Mouse (Mus musculus): ENCODE results near the gene Ffar4.

Gene Ffar4

DNA sequence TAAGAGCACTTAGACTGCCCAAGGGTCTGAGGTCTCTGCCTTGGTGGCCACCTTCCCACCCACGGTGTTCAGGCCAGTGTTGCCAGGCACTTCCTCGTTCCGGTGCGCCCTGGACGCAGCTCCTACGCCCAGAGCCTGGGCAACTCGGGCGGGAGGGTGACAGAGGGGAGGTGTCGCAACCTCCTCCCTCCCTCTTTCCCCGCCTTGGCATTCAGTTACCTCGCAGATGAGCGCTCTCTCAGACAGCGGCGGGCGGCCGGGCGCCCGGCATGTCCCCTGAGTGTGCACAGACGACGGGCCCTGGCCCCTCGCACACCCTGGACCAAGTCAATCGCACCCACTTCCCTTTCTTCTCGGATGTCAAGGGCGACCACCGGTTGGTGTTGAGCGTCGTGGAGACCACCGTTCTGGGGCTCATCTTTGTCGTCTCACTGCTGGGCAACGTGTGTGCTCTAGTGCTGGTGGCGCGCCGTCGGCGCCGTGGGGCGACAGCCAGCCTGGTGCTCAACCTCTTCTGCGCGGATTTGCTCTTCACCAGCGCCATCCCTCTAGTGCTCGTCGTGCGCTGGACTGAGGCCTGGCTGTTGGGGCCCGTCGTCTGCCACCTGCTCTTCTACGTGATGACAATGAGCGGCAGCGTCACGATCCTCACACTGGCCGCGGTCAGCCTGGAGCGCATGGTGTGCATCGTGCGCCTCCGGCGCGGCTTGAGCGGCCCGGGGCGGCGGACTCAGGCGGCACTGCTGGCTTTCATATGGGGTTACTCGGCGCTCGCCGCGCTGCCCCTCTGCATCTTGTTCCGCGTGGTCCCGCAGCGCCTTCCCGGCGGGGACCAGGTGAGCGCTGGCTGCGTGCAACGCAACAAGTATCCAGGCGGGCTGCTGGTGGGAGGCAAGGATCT lies at the start of gene Ffar4:
TSS of gene Ffar4 (plus strand) at position 214 of the 901 bp plus-strand sequence.
- DNase-seq (ENCODE audit: low spot score) = no peak

DNA sequence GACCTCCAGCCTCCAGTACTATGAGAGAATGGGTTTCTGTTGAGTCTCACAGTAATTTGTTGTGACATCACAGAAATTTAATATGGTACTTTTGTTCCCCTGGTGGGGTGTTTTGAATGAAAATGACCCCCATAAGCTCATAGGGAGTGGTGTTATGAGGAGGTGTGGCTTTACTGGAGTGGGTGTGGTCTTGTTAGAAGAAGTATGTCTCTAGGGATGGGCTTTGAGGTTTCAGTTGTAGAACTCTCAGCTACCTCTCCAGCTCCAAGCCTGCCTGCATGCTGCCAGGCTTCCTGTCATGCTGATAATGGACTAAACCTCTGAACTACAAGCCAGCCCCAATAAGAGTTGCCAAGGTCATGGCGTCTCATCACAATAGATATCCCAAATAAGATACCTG lies 47.2 kb upstream of the Ffar4 start:
- DNase-seq (ENCODE audit: low spot score) = no peak

DNA sequence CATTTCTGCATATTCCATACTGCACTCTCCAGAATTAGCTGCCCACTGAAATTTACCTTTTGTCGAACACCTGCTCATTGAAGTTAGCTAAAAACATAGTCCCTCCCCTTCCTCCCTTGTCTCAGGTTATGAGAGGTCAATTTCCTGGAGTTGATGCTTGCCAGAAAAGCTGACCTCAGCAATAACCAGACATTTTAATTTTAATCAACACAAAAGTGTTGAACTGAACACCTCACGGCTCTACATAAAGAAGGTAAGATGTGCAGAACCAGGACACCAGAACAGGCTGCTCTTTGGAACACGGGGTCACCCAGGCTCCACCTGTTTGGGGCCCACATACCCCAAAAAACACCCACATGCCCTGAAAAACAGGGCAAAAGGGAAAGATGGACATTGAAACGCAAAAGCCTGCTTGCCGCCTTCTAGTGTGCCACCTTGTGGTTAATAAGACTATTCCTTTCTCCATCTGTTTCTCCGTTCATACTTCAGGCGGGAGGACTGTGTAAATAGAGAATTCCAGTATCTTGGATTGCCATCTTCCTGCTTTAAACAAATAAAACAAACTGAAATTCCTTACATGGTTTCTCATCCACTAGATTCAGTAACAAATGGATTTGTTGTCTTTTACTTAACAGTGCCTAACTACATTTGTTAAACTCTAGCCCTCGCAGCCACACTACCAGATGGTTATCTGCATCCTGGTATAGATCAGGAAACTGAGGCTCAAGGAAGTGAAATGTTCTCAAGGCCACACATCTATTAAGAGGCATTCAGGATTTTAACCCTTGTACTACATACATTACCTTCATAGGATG lies 43.4 kb upstream of the Ffar4 start:
- no peak for DNase-seq (ENCODE audit: low spot score)

DNA sequence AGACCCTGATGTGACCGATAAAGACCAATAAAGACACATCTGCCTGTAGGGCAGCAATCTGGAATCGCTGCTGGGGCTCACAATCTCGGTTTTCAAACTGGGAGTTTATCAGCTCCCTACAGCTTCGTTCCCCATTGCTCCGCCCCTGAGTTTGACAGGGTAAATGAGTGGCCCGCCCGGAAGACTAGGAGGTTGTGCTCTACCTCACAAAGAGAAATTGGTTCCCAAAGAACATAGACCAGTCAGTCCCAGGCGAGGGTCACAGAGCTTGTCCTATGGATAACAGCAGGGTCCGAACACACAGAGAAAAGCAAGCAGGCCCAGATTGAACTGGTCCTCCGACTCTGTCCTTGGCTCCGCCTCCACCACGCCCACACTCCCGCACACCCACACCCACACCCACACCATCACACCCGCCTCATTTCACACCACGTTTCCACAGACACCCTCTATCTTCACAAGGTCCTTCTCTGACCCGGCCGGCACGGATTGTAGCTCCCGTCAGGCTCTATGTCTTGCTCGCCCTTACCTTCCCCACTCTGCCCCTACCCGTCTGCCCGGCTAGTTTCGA lies 42.6 kb upstream of the Ffar4 start:
- peak; percentile 92 for DNase-seq (ENCODE audit: low spot score)

DNA sequence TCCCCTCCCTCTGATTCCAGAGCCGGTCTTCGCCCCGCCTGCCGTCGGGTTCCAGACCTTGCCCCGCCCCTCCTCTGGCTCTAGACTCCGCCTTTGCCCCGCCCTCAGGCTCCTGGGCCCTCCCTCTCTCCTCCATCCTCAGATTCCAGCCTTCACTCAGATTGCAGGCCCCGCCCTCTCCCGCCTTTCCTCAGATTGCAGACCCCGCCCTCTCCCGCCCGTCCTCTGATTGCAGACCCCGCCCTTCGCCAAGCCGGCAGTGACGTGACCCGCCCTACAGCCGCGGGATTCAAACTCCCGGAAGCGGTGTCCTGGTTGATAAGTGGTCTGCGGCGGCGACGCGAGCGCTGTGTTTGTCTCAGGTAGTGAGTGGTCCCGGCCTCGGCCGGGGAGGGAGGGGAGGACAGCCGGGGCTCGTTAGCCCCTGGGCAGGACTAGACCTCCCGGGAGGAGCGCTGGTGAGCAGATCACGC lies 42.1 kb upstream of the Ffar4 start, which contains the start of gene Cep55:
TSS of gene Cep55 (plus strand) at position 292 of the 473 bp plus-strand sequence.
- DNase-seq (ENCODE audit: low spot score) = peak; percentile 99

DNA sequence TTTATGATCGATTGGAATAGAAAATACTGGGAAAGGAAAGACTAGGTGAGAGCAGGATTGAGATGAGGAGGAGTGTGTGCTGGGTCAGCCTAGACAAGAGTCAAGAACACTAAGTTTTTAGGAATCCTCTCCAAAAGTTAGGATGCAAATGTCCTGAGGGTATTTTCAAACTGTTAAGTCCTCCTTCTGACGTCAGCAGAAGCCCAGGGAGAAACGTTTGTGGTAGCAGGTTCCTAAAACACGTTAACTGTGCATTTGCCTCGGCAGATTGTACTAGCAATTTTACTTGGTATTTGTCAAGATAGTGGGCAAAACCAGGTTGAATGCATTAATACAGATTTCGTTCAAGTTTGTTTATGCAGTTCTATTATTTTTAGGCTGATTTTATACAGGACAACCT lies 41.1 kb upstream of the Ffar4 start:
- no peak for DNase-seq (ENCODE audit: low spot score)

DNA sequence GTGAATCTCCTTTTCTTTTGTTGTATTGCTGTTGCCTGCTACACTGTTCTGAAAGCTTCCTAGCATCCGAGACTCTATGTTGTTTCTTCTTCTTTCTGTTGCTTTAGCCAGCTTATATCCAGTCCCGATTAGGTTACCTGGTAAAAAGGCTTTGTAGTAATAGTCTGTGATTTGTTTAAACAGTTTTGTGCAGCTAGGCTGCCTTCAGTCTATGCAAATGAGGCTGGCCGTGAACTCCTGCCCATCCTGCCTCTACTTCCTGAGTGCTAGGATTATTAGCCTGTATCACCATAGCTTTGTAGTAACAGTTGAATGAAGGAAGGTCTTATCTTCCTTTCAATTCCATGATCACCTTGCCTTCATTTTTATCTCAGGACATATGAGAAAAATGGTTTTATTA lies 40.6 kb upstream of the Ffar4 start:
- DNase-seq (ENCODE audit: low spot score) = no peak

GRCm38 (mm10) chr19:38056931-38057330 lies 39.9 kb upstream of the Ffar4 start:
- no peak for DNase-seq (ENCODE audit: low spot score)

GRCm38 (mm10) chr19:38063201-38063600 lies 33.7 kb upstream of the Ffar4 start:
- no peak for DNase-seq (ENCODE audit: low spot score)

- no peak for DNase-seq (ENCODE audit: low spot score)
These were observed 32.8 kb upstream of the Ffar4 start for GRCm38 (mm10) chr19:38064051-38064450.

- no peak for DNase-seq (ENCODE audit: low spot score)
These were observed 23.6 kb upstream of the Ffar4 start for GRCm38 (mm10) chr19:38073226-38073625.

- DNase-seq (ENCODE audit: low spot score) = no peak
These were observed 21.8 kb upstream of the Ffar4 start for GRCm38 (mm10) chr19:38075051-38075450.

GRCm38 (mm10) chr19:38076251-38076650 lies 20.6 kb upstream of the Ffar4 start:
- DNase-seq (ENCODE audit: low spot score) = no peak

DNA sequence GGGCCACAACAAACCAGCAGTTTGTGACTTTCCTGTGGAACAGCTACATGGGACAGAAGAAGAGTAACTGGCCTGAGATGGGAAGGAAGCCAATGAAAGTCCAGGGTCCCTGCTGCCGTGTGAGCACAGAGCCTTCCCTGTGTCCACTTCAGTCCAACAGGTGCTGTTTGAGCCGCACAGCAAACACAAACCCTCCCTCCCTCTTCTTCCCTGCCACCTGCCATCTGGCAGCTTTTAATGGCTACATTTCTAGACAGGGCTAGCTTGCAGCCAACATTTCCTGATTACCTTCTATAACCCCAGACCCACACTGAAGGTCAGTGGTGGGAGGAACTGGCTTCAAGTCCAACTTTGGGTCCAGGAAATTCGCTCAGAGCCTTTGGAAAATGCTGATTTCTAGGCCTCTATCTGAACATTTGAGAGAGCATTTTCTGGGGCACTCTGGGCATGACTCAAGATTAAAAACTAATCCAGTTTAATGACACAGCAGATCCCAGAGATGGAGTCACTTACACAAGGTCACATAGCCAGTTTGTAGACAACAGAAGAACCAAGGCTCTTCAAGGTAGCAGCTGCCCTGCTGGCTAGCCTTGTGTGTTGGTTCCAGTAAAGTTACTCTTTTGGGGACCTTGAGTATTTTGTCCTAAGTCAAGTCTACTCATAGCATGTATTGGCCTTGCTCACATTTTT lies 18.9 kb upstream of the Ffar4 start:
- no peak for DNase-seq (ENCODE audit: low spot score)

- DNase-seq (ENCODE audit: low spot score) = no peak
These were observed 15.5 kb upstream of the Ffar4 start for GRCm38 (mm10) chr19:38081361-38081760.

GRCm38 (mm10) chr19:38082931-38083525 lies 13.8 kb upstream of the Ffar4 start:
- DNase-seq (ENCODE audit: low spot score) = no peak

DNA sequence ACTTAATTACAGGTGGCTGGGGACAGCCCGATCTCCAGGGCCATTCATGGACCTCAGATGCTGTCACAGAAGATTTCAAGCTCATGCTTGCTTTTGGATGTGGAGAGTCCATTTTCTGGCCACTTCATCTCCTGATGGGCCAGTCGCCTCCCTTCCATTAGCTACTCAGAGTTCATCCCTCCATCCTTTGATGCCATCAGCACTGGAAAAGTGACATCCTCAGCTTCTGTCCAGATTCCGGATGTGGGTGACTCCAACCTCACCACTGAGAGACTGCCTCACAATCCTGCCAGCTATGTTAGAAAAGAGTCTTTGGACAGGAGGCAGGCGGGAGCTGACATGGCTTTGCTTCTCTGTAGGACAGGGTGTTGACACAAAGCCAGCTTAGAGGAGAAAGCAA lies 11.0 kb upstream of the Ffar4 start:
- no peak for DNase-seq (ENCODE audit: low spot score)

DNA sequence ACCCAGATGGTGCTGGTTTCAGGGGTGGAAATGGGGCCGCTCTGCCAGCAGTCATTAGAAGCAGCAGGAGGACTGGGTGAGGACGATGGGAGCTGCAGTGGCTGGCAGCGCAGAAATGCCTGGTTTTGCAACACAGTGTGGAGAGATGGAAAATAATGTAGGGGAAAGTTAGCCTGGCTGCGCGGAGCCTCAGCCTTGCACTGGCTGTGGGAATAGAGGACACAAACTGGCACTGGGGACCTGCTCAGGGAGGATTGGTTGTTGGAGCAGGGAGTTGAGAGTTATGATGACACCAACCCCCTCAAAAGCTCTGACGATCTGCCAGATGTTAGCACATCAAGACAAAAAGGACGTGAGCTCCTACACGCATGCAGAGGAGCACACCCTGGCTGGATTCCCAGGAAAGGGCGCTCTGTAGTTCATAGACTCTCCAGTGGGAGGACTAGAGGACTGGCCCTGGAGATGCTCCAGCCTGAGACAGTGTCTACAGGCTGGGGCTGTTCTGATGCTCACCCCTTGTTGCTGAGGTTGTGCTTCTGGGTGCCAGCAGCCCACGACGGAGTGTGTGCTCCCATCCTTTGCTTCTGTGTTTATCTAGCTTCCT lies 9.8 kb upstream of the Ffar4 start:
- peak; percentile 75 for DNase-seq (ENCODE audit: low spot score)

DNA sequence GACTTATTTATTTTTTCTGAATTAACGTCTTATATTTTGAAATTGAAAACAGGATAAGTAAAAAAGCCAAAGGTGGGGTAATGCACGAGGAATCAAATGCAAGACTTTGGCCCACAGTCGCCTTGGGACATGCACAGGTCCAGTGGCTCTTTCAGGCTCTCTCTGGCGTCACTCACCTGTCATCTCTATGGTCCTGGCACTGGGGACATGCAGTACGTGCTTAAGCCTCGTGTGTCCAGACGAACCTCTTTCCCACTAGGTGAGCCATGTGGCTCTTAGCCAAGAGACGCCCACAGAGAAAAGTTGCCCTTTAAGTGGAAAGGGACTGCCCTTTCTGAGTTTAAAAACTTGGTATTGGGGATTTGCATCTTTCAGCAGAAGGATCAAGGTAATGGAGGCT lies 7.5 kb upstream of the Ffar4 start:
- DNase-seq (ENCODE audit: low spot score) = no peak

- no peak for DNase-seq (ENCODE audit: low spot score)
These were observed 5.3 kb upstream of the Ffar4 start for GRCm38 (mm10) chr19:38091512-38091985.

DNA sequence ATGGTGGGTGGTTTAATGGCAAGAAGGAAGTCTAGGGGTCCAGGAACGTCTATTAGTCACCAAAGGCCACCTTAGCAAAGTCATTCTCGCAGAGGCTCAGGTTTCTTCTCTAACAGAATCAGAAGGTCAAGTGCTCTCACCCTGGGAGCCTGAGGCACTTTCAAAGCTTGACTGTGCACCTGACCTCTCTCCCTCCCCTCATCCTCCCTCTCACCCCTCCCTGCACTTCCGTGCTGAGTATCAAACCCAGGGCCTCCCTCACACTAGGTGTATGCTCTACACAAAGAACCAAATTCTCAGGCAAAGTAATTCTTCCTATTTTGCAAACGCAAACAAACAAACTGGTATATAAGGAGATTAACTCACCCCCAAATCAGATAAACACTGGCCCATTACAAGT lies 640 bp upstream of the Ffar4 start:
- DNase-seq (ENCODE audit: low spot score) = no peak

Data from testis, postnatal 10 days (tissue).